Mouse (Mus musculus) erythroblast, embryonic 14.5 days (primary cell): Measurements from ENCODE around the gene Slc23a2.

Experiments used
- GATA1 ChIP-seq: IDR thresholded peaks from 2 replicates; pipeline ENCODE4 v1.6.1; 2012; ENCODE audit warnings: low read length, inconsistent platforms, mixed read lengths
- TAL1 ChIP-seq: IDR thresholded peaks from 3 replicates; pipeline ENCODE4 v1.6.1; 2012; ENCODE audit warnings: low read length, inconsistent platforms, mixed read lengths

- TF ChIP-seq TAL1 (no peak), GATA1 (no peak)
Observed at GRCm38 (mm10) chr2:132095821-132096220, 49.1 kb downstream of the Slc23a2 start.
